Mouse (Mus musculus): ENCODE results near the gene Ccdc170. TPM values are rescaled to one million over a fixed set of nuclear protein-coding genes. Genes with fewer than 3 reads are reported as not detected.

Ccdc170 gene
- polyA plus RNA-seq, 1 experiment from 2014 or later = 0.10 TPM

DNA sequence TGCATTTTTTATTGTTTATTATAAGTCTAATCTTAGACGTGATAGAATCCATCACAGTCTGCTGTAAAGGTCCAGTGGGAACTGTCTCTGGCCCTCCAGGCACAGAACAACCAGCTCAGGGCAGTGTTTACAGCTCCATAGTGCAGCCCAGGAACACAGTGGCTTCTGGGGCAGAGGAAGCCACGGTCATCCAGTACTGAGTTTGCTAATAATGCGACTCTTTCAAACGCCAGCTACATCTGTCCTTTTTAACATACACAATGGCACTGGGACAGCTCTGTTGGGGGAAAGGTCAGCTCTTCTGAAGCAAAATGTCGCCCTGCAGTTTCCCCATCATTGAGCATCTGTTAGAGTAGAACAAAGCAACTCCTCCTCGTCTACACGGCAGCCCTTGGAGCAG is 45.7 kb downstream of the Ccdc170 start:
- 41% methylated on average over 7 of the region's 7 CpGs for WGBS
- no peak for DNase-seq (ENCODE audit: low spot score)
- Histone ChIP-seq H3K9me3 (no peaks in the 10 kb centered on the region), H3K4me1 (no peaks in the 10 kb centered on the region), H3K27ac (replicated peaks) (no peak overlapping the region), H3K36me3 (replicated peaks) (no peaks in the 10 kb centered on the region), H3K27me3 (replicated peaks; ENCODE audit: low read depth, poor library complexity, severe bottlenecking) (no peaks in the 10 kb centered on the region), H3K4me3 (no peak overlapping the region)

DNA sequence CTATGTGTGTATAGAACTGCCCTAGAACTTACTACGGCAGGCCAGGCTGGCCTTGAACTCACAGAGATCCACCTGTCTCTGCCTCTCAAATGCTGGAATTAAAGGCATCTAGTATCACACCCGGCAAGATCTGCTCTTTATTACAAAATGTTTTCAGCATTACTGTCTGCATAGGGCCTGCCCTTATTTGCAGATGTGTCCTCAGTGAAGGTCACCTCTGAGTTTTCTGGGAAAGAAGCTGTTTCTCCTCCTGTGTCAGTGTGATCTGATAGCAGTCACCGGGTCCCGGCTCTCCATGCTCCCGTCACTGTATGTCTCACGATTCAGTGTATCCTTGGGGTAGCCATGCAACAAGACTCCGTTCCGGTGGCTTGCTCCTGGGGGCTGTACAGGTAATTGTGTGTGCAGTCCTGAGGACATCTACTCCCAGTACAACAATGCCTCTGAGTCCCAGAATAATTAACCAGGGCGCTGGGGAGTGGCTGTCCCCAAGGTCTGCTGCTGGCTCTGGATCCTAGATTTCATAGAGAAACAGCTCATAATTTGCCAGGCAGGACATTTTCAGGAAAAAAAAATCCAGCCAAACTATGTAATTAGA is 48.4 kb downstream of the Ccdc170 start:
- no peak overlapping the region for H3K4me3 ChIP-seq
- H3K4me1 ChIP-seq = no peaks in the 10 kb centered on the region
- WGBS = 90% methylated on average over 9 of the region's 9 CpGs
- no peaks in the 10 kb centered on the region for H3K9me3 ChIP-seq
- H3K27me3 ChIP-seq (replicated peaks; ENCODE audit: low read depth, poor library complexity, severe bottlenecking) = no peaks in the 10 kb centered on the region
- DNase-seq (ENCODE audit: low spot score) = no peak
- H3K27ac ChIP-seq (replicated peaks) = no peak overlapping the region
- H3K36me3 ChIP-seq (replicated peaks) = no peaks in the 10 kb centered on the region

DNA sequence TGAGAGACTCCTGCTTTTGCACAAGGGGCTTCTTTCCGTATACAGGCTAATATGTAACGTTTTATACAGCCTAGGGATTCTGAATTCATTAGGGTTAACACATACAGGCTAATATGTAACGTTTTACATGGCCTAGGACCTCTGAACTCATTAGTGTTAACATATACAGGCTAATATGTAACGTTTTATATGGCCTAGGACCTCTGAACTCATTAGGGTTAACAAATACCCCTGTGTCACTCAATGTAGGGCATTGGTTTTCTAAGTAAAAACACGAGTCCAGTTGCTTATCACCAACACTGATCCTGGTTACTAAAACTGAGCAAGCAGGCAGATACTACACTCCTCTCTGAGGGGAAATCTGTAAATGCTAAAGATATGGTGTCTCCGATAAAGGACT is 49.6 kb downstream of the Ccdc170 start:
- 75% methylated on average over 6 of the region's 6 CpGs for WGBS

GRCm38 (mm10) chr10:4532731-4533130 is 50.4 kb downstream of the Ccdc170 start:
- no peak overlapping the region for H3K4me3 ChIP-seq
- WGBS = 76% methylated on average over 6 of the region's 6 CpGs

More for the DNA sequence above, 49.6 kb downstream of the Ccdc170 start:
- H3K4me1 ChIP-seq = no peaks in the 10 kb centered on the region
- no peak overlapping the region for H3K27ac ChIP-seq (replicated peaks)
- H3K27me3 ChIP-seq (replicated peaks; ENCODE audit: low read depth, poor library complexity, severe bottlenecking) = no peaks in the 10 kb centered on the region
- H3K9me3 ChIP-seq = no peaks in the 10 kb centered on the region
- H3K4me3 ChIP-seq = no peak overlapping the region
- H3K36me3 ChIP-seq (replicated peaks) = no peaks in the 10 kb centered on the region
- no peak for DNase-seq (ENCODE audit: low spot score)

DNA sequence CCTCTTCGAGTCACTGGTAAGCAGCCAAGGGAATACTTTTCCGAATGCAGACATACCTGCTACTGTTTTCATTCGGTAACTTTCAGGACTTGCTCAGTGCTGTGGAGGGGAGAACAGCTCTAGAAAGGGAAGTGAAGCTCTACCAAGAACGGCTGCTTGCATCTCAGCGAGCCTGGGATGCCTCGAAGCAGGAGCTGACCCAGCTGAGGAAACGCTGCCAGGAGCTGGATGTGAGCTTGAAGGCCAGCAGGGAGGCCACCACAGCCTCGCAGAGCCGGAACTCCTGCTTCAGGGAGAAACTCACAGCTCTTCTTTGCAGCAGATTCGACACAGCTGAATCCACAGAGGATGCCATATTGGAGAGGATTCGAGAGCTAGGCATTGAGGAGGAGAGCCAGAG is 51.6 kb downstream of the Ccdc170 start:
- WGBS = 81% methylated on average over 11 of the region's 11 CpGs
- H3K27ac ChIP-seq (replicated peaks) = no peak overlapping the region

More at GRCm38 (mm10) chr10:4532731-4533130, 50.4 kb downstream of the Ccdc170 start:
- no peaks in the 10 kb centered on the region for H3K27me3 ChIP-seq (replicated peaks; ENCODE audit: low read depth, poor library complexity, severe bottlenecking)
- no peaks in the 10 kb centered on the region for H3K36me3 ChIP-seq (replicated peaks)
- no peaks in the 10 kb centered on the region for H3K9me3 ChIP-seq
- no peak for DNase-seq (ENCODE audit: low spot score)
- no peaks in the 10 kb centered on the region for H3K4me1 ChIP-seq
- H3K27ac ChIP-seq (replicated peaks) = no peak overlapping the region

DNA sequence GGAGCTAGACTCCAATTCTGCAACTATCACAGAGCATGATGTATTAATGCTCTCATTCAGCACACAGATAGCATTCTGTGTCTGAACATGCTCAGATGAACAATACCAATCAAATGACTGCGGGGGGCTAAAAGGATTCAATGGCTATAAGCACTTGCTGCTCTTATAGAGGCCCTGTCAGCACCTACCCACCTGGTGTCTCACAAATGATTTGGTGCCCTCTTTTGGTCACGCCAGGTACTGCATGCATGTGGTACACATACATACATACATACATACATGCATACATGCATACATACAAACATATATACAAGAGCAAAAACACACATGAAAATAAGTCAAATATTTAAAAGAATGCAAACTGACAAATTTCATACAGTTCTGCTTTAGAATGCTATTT is 63.2 kb downstream of the Ccdc170 start:
- no peak for DNase-seq (ENCODE audit: low spot score)
- Histone ChIP-seq H3K4me1 (no peaks in the 10 kb centered on the region), H3K9me3 (peaks cover 3% of the 10 kb centered on the region; the same call in 1 of the 2 replicates), H3K36me3 (replicated peaks) (no peaks in the 10 kb centered on the region), H3K27ac (replicated peaks) (no peak overlapping the region), H3K27me3 (replicated peaks; ENCODE audit: low read depth, poor library complexity, severe bottlenecking) (no peaks in the 10 kb centered on the region), H3K4me3 (no peak overlapping the region)
- WGBS = 93% methylated on average over 2 of the region's 2 CpGs

More for the DNA sequence above, 51.6 kb downstream of the Ccdc170 start:
- DNase-seq (ENCODE audit: low spot score) = no peak
- no peak overlapping the region for H3K4me3 ChIP-seq
- no peaks in the 10 kb centered on the region for H3K9me3 ChIP-seq
- no peaks in the 10 kb centered on the region for H3K27me3 ChIP-seq (replicated peaks; ENCODE audit: low read depth, poor library complexity, severe bottlenecking)
- no peaks in the 10 kb centered on the region for H3K4me1 ChIP-seq
- no peaks in the 10 kb centered on the region for H3K36me3 ChIP-seq (replicated peaks)

DNA sequence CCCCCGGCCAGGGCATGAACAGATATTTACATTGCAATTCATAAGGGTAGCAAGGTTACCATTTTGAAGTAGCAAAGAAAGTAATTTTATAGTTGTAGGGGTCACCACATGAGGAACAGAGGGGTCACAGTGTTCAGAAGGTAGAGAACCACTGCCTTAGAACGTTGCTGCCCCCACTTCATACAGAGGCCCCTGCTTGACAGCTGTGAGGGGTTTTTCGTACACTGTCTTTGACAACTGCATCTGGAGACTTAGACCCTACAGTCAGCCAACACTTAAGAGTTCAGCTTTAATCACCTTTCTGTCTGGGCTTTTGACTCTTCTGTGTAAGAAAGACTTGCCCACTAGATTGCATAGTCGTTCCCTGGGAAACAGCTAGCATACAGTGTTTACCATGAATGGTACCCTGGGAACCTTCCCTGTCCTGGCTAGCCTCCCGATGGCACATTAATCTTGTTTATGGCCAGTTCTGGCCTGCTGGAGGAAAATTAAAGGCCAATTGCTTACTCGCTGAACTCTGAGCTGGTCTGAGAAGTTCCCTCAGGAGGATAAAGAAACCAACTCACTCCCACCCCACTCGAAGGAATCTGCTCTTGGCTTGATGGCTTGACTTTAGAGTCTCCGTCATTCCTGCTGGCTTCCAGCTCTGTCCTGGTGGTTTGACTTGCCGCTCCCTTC is 71.3 kb downstream of the Ccdc170 start:
- Histone ChIP-seq H3K36me3 (replicated peaks) (no peaks in the 10 kb centered on the region), H3K27me3 (replicated peaks; ENCODE audit: low read depth, poor library complexity, severe bottlenecking) (no peaks in the 10 kb centered on the region), H3K4me3 (no peak overlapping the region), H3K9me3 (no peaks in the 10 kb centered on the region), H3K4me1 (peaks cover 7% of the 10 kb centered on the region; the same call in 1 of the 2 replicates), H3K27ac (replicated peaks) (no peak overlapping the region)
- DNase-seq (ENCODE audit: low spot score) = no peak
- WGBS = 77% methylated on average over 9 of the region's 9 CpGs

DNA sequence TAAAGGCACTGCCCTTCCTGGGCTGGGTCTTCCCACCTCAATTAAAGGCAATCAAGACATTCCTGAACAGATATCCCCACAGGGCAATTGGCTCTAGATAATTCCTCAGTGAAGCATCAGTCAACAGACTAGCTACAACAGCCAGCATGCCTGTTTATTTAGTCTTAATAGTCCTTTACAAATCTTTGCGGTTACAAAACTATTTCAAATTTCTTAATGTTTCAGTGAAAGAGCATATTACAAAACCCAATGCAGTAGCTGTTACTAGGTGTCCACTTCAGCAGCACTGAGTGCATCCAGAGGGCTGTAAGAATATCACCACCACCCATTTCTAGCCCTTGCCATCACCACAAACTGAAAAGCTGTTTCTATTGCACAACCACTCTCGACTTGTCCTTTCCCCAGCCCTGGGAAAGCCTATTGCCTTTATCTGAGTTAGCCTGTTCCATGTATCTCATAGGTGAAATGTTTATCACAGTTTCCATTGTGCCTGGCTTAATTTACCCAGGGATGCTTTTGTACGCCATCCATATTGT is 74.6 kb downstream of the Ccdc170 start:
- Histone ChIP-seq H3K27ac (replicated peaks) (no peak overlapping the region), H3K4me1 (peaks cover 7% of the 10 kb centered on the region; the same call in 1 of the 2 replicates), H3K9me3 (no peaks in the 10 kb centered on the region), H3K27me3 (replicated peaks; ENCODE audit: low read depth, poor library complexity, severe bottlenecking) (no peaks in the 10 kb centered on the region), H3K4me3 (no peak overlapping the region), H3K36me3 (replicated peaks) (no peaks in the 10 kb centered on the region)
- DNase-seq (ENCODE audit: low spot score) = no peak
- WGBS = 87% methylated on average over 3 of the region's 3 CpGs

DNA sequence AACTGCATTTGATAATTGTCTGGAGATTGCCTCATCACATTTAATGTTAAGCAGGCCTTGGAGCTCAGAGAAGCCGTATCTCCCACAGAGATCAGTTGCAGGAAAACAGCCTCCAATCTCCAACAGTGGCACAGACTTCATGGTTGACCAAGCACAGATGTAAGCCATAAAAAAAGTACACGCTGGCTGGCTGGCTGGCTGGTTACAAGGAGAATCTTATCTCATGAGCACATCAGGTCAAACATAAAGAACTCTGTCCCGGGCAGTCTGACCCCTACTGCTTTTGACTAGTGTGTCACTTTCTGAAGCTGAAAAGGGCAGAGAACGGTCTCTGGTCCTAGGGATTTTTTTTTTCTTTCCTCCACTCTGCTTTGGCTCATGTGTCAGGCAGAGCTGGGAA is 76.8 kb downstream of the Ccdc170 start:
- Histone ChIP-seq H3K27me3 (replicated peaks; ENCODE audit: low read depth, poor library complexity, severe bottlenecking) (no peaks in the 10 kb centered on the region), H3K36me3 (replicated peaks) (no peaks in the 10 kb centered on the region), H3K4me1 (no peaks in the 10 kb centered on the region), H3K27ac (replicated peaks) (no peak overlapping the region), H3K4me3 (no peak overlapping the region), H3K9me3 (no peaks in the 10 kb centered on the region)
- WGBS = 42% methylated on average over 4 of the region's 4 CpGs
- DNase-seq (ENCODE audit: low spot score) = no peak

- Histone ChIP-seq H3K27ac (replicated peaks) (no peak overlapping the region), H3K27me3 (replicated peaks; ENCODE audit: low read depth, poor library complexity, severe bottlenecking) (no peaks in the 10 kb centered on the region), H3K9me3 (no peaks in the 10 kb centered on the region; the same call in 1 of the 2 replicates), H3K4me3 (no peak overlapping the region), H3K36me3 (replicated peaks) (no peaks in the 10 kb centered on the region), H3K4me1 (no peaks in the 10 kb centered on the region)
- WGBS = 93% methylated on average over 1 of the region's 1 CpGs
- DNase-seq (ENCODE audit: low spot score) = no peak
These were observed 82.8 kb downstream of the Ccdc170 start for GRCm38 (mm10) chr10:4565148-4565547.

GRCm38 (mm10) chr10:4570778-4571177 is 88.5 kb downstream of the Ccdc170 start:
- H3K27ac ChIP-seq (replicated peaks) = no peak overlapping the region
- H3K27me3 ChIP-seq (replicated peaks; ENCODE audit: low read depth, poor library complexity, severe bottlenecking) = no peaks in the 10 kb centered on the region
- H3K4me3 ChIP-seq = no peak overlapping the region
- WGBS = 93% methylated on average over 4 of the region's 4 CpGs
- H3K4me1 ChIP-seq = no peaks in the 10 kb centered on the region
- no peak for DNase-seq (ENCODE audit: low spot score)
- no peaks in the 10 kb centered on the region for H3K36me3 ChIP-seq (replicated peaks)
- no peaks in the 10 kb centered on the region; the same call in 1 of the 2 replicates for H3K9me3 ChIP-seq

DNA sequence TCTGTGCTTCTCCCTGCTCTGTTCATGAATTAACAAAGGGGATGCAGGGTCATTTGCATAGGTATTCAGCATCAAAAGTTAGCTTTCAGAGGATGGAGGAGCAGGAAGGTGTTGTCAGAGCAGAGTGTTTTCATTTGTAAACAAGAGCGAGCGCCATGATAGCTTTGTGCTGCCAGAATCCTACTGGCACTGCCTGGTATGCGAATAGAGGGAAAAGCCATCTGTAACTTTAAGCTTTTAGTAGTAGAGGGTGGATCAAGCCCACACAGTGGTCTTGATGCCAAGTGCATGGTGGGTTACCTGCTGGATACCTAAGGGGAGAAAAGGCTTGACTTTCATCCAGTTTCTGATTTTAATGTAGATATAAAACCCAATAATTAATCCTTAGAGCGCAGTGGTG is 89.0 kb downstream of the Ccdc170 start:
- 69% methylated on average over 4 of the region's 4 CpGs for WGBS
- Histone ChIP-seq H3K36me3 (replicated peaks) (no peaks in the 10 kb centered on the region), H3K9me3 (no peaks in the 10 kb centered on the region; the same call in 1 of the 2 replicates), H3K27me3 (replicated peaks; ENCODE audit: low read depth, poor library complexity, severe bottlenecking) (no peaks in the 10 kb centered on the region), H3K27ac (replicated peaks) (no peak overlapping the region), H3K4me3 (no peak overlapping the region), H3K4me1 (no peaks in the 10 kb centered on the region)
- no peak for DNase-seq (ENCODE audit: low spot score)

GRCm38 (mm10) chr10:4581905-4582304 is 99.6 kb downstream of the Ccdc170 start:
- 85% methylated on average over 5 of the region's 5 CpGs for WGBS
- H3K36me3 ChIP-seq (replicated peaks) = no peaks in the 10 kb centered on the region
- H3K27ac ChIP-seq (replicated peaks) = no peak overlapping the region
- no peaks in the 10 kb centered on the region for H3K9me3 ChIP-seq
- H3K27me3 ChIP-seq (replicated peaks; ENCODE audit: low read depth, poor library complexity, severe bottlenecking) = no peaks in the 10 kb centered on the region
- H3K4me1 ChIP-seq = no peaks in the 10 kb centered on the region
- DNase-seq (ENCODE audit: low spot score) = no peak
- H3K4me3 ChIP-seq = no peak overlapping the region
